Mouse (Mus musculus) kidney, postnatal 0 days (tissue): ENCODE data around the gene Slc28a1. TPM values are rescaled to one million over a fixed set of nuclear protein-coding genes. Genes with fewer than 3 reads are reported as not detected.

Source experiments
- ATAC-seq: fragments of 200-750 bp; cut with Nextera tagmentation; replicated peaks from 2 replicates; pipeline ENCODE4 v1.8.0; 2017; ENCODE audit warnings: low read depth, moderate number of reproducible peaks, moderate TSS enrichment, moderate library complexity; ENCODE audit not compliant: low FRiP score
- DNase-seq: peaks from one replicate; pipeline ENCODE4 v3.0.0-alpha.2; 2016; ENCODE audit warnings: low spot score
- H3K27ac ChIP-seq: fragments of 300-500 bp; sonication (generic); 2 replicates; pipeline ENCODE4 v1.5.1; 2014; ENCODE audit warnings: mild to moderate bottlenecking
- H3K27me3 ChIP-seq: fragments of 300-500 bp; sonication (generic); 2 replicates; pipeline ENCODE4 v1.6.1; 2014; ENCODE audit warnings: low read length, mixed read lengths; ENCODE audit not compliant: insufficient read depth
- H3K36me3 ChIP-seq: fragments of 300-500 bp; sonication (generic); 2 replicates; pipeline ENCODE4 v1.6.1; 2014; ENCODE audit warnings: low read length, mixed read lengths; ENCODE audit not compliant: insufficient read depth
- H3K4me1 ChIP-seq: fragments of 300-500 bp; sonication (generic); replicated peaks from 2 replicates; pipeline ENCODE4 v1.6.1; 2014; ENCODE audit warnings: antibody characterized with exemption, low read length, mixed read lengths; ENCODE audit not compliant: insufficient read depth
- H3K4me2 ChIP-seq: fragments of 300-500 bp; sonication (generic); 2 replicates; pipeline ENCODE4 v1.6.1; 2014; ENCODE audit warnings: mild to moderate bottlenecking, low read length, moderate library complexity, mixed read lengths
- H3K4me3 ChIP-seq: fragments of 300-500 bp; sonication (generic); replicated peaks from 2 replicates; pipeline ENCODE4 v1.5.1; 2014; ENCODE audit warnings: low read depth, low read length
- H3K9ac ChIP-seq: fragments of 300-500 bp; sonication (generic); 2 replicates; pipeline ENCODE4 v1.6.1; 2014; ENCODE audit warnings: low read depth, low read length
- H3K9me3 ChIP-seq: fragments of 300-500 bp; sonication (generic); replicated peaks from 2 replicates; pipeline ENCODE4 v1.6.1; 2016; ENCODE audit warnings: low read length, inconsistent platforms, mixed read lengths
- CTCF ChIP-seq: IDR thresholded peaks from 2 replicates; pipeline ENCODE4 v1.5.1; 2016; ENCODE audit warnings: antibody characterized with exemption, low read depth, mild to moderate bottlenecking, moderate library complexity
- WGBS: fragments of 180-500 bp; shearing (Covaris S2); extraction: QIAGEN DNeasy Blood & Tissue Kit; methylation state at CpG from one replicate; pipeline ENCODE4 v1.1.7; 2014; 5-methylcytosine and 5-hydroxymethylcytosine counted together
- polyA plus RNA-seq: library from polyadenylated mRNA; unstranded; fragments of >200 nt; fragmentation: Nextera tagmentation; extraction: Ambion mirVana; gene quantifications from 2 replicates; pipeline ENCODE4 v1.2.1, GENCODE M21; 2015

Slc28a1 gene
- polyA plus RNA-seq, 1 experiment from 2014 or later = 1.3 TPM

DNA sequence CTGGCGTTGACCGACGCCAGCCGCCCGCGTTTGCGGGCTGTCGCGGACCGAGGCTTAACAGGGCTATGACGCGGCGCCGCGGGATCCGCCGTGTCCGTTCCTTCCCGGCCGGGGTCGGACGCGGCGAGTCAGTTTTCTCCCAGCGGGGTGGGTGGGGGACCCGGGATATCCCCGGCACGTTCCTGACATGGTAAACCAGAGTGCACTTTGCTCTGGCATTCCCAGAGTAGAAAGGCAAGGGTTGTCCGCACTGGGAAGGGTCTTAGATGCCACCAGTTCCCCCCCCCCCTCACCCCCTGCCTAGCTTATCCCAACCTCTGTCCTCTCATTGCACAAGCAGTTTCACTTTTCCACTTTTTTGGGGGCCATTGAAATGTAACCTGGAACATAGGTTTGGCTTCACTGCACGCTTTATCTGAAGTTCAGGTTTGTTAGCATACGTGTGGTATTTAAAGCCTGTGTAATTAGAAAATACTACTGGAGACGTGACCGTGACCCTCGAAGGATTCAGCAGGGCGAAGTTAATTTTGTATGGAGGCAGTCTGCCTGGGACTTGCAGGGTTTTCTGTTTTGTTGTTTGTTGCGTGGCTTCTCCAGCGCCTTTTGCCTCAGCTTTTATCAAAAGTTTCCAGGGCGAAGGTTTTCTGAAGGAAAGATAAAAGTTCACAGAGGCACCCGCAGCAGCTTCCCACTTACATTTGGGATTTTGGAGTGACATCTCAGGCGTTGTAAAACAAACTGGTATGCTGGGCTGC is 99.7 kb downstream of the Slc28a1 start:
- Histone ChIP-seq H3K27me3 (no peaks in the 10 kb centered on the region), H3K9me3 (no peaks in the 10 kb centered on the region), H3K4me2 (peak overlapping the region; percentile 61), H3K27ac (peak overlapping the region; percentile 90), H3K4me3 (peak overlapping the region; percentile 69), H3K36me3 (no peaks in the 10 kb centered on the region), H3K9ac (peak overlapping the region; percentile 75), H3K4me1 (peaks cover 8% of the 10 kb centered on the region)
- no peak for TF ChIP-seq CTCF
- 6% methylated on average over 40 of the region's 40 CpGs for WGBS
- DNase-seq (peak; percentile 24), ATAC-seq (no peak)

DNA sequence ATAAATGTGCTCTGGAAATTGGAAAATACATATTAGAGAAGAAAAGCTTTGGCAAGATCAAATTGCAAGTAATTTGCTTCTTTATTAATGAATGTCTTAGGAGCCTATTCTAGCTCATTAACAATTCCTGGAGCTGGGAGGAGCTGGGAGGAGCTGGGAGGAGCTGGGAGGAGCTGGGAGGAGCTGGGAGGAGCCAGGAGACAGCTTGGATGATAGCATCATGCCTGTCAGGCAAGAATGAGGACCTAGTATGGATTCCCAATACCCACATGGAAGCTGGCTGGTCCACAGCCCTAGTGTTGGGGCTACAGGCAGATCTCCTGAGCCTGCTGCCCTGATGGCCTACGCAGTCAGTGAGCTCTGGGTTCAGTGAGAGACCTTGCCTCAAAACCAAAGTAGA is 101.4 kb downstream of the Slc28a1 start:
- DNase-seq (no peak), ATAC-seq (no peak)
- Histone ChIP-seq H3K27me3 (no peaks in the 10 kb centered on the region), H3K27ac (no peak overlapping the region), H3K4me1 (peaks cover 9% of the 10 kb centered on the region), H3K36me3 (no peaks in the 10 kb centered on the region), H3K9me3 (no peaks in the 10 kb centered on the region), H3K9ac (no peak overlapping the region), H3K4me2 (peak overlapping the region; percentile 61; the same call in 1 of the 2 replicates), H3K4me3 (no peak overlapping the region)
- 90% methylated on average over 1 of the region's 1 CpGs for WGBS
- TF ChIP-seq CTCF = no peak

DNA sequence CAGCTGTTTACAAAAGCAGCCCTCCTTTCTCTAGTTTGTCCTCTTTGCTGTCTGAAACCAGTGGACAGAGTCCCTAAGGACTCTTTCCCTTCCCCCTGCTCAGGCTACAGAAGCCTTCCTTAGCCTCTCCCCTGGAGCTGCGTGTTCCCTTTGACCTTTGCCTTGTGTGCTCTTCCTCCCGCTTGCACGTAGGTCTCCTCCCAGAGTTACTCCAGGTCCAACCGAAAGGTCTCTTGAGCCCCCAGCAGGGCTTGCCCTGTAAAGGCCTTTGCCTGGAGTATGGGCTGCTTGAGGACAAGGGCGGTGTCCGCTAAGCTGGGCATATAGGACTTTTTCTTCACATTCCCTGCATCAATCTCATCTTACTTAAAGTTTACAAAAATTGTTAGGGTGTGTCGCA is 104.7 kb downstream of the Slc28a1 start:
- H3K4me1 ChIP-seq = 0 out of 2 replicates have a peak, but pooled peaks cover 4% of the 10 kb centered on the region
- WGBS = 49% methylated on average over 7 of the region's 7 CpGs
- H3K9me3 ChIP-seq = no peaks in the 10 kb centered on the region
- H3K36me3 ChIP-seq = no peaks in the 10 kb centered on the region
- H3K27me3 ChIP-seq = no peaks in the 10 kb centered on the region
- no peak overlapping the region for H3K4me3 ChIP-seq
- H3K4me2 ChIP-seq = no peak overlapping the region
- DNase-seq (peak; percentile 16), ATAC-seq (peak; percentile 54; the same call in 1 of the 2 replicates)
- no peak overlapping the region for H3K27ac ChIP-seq
- no peak for TF ChIP-seq CTCF
- no peak overlapping the region for H3K9ac ChIP-seq

Other genes starting within 250 kb of the Slc28a1 start
- gene Wdr73, start 213.5 kb upstream of the Slc28a1 start, polyA plus RNA-seq = 29.8 and 32.9 TPM in 2 replicates
- 9.3 and 10.5 TPM in 2 replicates for gene Nmb, start 209.7 kb upstream of the Slc28a1 start, polyA plus RNA-seq
- 222 and 226 TPM in 2 replicates for gene Sec11a, start 167.0 kb upstream of the Slc28a1 start, polyA plus RNA-seq
- 8.6 and 9.7 TPM in 2 replicates for gene Zfp592, start 121.1 kb upstream of the Slc28a1 start, polyA plus RNA-seq
- gene Alpk3, start 57.2 kb upstream of the Slc28a1 start, polyA plus RNA-seq = 0.18 and 0.22 TPM in 2 replicates
- 10.9 and 11.0 TPM in 2 replicates for gene Pde8a, start 98.8 kb downstream of the Slc28a1 start, polyA plus RNA-seq
- gene Rps17, start 230.5 kb downstream of the Slc28a1 start, polyA plus RNA-seq = 1,280 and 1,501 TPM in 2 replicates